Mouse (Mus musculus): ENCODE results near the gene Nhej1. TPM values are rescaled to one million over a fixed set of nuclear protein-coding genes. Genes with fewer than 3 reads are reported as not detected.
A peak's percentile ranks its signal among the peaks of the same experiment; 100 is the strongest.

The Nhej1 gene
- polyA plus RNA-seq, 1 experiment: 6.3 TPM

DNA sequence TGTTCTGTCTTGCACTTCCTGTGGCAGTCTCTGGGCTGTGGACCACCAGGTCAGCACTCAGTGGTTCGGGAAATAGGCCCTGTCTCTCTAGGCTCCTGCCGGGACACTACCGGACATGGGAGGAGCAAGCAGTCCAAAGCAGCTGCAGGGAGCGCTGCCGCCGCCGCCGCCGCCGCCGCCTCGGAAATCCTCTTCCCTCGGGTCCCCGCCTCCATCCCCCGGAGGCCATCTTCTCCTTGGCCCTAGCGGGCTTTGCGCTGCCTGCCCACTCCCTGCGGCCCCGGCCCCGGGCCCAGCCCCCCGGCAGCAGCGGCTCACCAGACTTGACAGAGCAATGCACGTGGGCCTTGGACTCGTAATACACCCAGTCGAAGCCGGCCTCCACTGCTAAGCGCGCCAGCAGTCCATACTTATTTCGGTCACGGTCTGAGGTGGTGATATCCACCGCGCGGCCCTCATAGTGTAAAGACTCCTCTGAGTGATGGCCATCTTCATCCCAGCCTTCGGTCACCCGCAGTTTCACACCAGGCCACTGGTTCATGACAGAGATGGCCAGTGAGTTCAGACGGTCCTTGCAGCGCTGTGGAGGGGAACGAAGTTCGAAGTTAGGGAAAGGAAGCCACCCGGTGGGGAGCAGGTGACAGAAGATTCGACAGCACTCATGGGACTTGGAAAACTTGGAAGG is 176.9 kb downstream of the Nhej1 start:
- no peak; the same call in 1 of the 2 replicates for TF ChIP-seq CTCF (IDR thresholded peaks at IDR 0.05; ENCODE audit: low read depth, low read length)
- no peak for TF ChIP-seq POLR2A (IDR thresholded peaks at IDR 0.05; ENCODE audit: borderline replicate concordance, low read depth, low read length)
- peak overlapping the region; percentile 28 for H3K4me3 ChIP-seq (ENCODE audit: insufficient read depth, low read length)
- no peak overlapping the region for H3K27ac ChIP-seq (ENCODE audit: insufficient read depth, low read depth, low read length)
- no peaks in the 10 kb centered on the region for H3K4me1 ChIP-seq (ENCODE audit: control insufficient read depth, insufficient read depth, low read length)

DNA sequence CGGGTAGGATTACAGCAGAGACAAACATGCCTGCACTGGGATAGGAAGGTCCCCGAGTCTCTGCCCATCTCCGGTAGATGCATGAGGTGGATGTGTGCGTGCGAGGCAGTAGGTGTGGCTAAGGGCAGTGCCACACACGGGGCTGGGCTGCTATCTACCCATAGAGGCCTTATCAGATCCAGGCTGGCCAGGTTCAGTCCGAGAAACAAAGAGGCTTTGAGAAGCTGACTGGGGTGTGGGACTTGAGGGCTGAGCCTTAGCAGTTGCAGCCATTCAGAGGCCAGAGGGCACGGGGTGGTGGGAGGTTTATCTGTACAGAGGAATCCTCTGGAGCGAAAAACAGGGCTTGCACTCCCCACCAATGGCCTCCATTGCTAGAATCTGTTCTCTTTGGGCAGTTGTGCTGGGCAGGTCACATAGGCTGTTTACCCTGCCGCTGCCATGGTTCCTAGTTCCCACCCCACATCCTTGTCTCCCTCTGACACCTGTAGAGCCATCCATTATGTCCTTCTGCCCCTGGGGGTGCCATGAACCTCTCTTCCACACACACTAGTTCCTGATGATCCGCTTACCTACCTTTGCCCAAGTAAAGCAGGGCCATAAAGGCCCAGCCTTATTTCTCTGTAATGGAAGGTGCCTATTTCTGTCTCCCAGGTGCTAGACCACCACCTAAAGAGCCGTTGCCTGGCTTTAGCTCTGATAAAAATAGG is 183.2 kb downstream of the Nhej1 start:
- H3K4me1 ChIP-seq (ENCODE audit: control insufficient read depth, insufficient read depth, low read length): no peaks in the 10 kb centered on the region
- H3K4me3 ChIP-seq (ENCODE audit: insufficient read depth, low read length): no peak overlapping the region
- H3K27ac ChIP-seq (ENCODE audit: insufficient read depth, low read depth, low read length): no peak overlapping the region
- TF ChIP-seq POLR2A (IDR thresholded peaks at IDR 0.05; ENCODE audit: borderline replicate concordance, low read depth, low read length): no peak
- TF ChIP-seq CTCF (IDR thresholded peaks at IDR 0.05; ENCODE audit: low read depth, low read length): no peak

- Histone ChIP-seq H3K4me1 (ENCODE audit: control insufficient read depth, insufficient read depth, low read length) (no peaks in the 10 kb centered on the region), H3K27ac (ENCODE audit: insufficient read depth, low read depth, low read length) (no peak overlapping the region), H3K4me3 (ENCODE audit: insufficient read depth, low read length) (no peak overlapping the region)
- no peak for TF ChIP-seq CTCF (IDR thresholded peaks at IDR 0.05; ENCODE audit: low read depth, low read length)
- no peak for TF ChIP-seq POLR2A (IDR thresholded peaks at IDR 0.05; ENCODE audit: borderline replicate concordance, low read depth, low read length)
Observed at GRCm38 (mm10) chr1:74939762-74940161, 185.2 kb downstream of the Nhej1 start.

GRCm38 (mm10) chr1:74936221-74936830 is 188.7 kb downstream of the Nhej1 start:
- Histone ChIP-seq H3K27ac (ENCODE audit: insufficient read depth, low read depth, low read length) (no peak overlapping the region), H3K4me1 (ENCODE audit: control insufficient read depth, insufficient read depth, low read length) (no peaks in the 10 kb centered on the region), H3K4me3 (ENCODE audit: insufficient read depth, low read length) (no peak overlapping the region)
- TF ChIP-seq CTCF (IDR thresholded peaks at IDR 0.05; ENCODE audit: low read depth, low read length) (no peak), POLR2A (IDR thresholded peaks at IDR 0.05; ENCODE audit: borderline replicate concordance, low read depth, low read length) (no peak)

GRCm38 (mm10) chr1:74935402-74935801 is 189.6 kb downstream of the Nhej1 start, which contains the start of gene Cfap65:
Cfap65 (minus strand) TSS chr1:74935599.
- no peaks in the 10 kb centered on the region for H3K4me1 ChIP-seq (ENCODE audit: control insufficient read depth, insufficient read depth, low read length)
- TF ChIP-seq CTCF (IDR thresholded peaks at IDR 0.05; ENCODE audit: low read depth, low read length) (no peak), POLR2A (IDR thresholded peaks at IDR 0.05; ENCODE audit: borderline replicate concordance, low read depth, low read length) (no peak)

DNA sequence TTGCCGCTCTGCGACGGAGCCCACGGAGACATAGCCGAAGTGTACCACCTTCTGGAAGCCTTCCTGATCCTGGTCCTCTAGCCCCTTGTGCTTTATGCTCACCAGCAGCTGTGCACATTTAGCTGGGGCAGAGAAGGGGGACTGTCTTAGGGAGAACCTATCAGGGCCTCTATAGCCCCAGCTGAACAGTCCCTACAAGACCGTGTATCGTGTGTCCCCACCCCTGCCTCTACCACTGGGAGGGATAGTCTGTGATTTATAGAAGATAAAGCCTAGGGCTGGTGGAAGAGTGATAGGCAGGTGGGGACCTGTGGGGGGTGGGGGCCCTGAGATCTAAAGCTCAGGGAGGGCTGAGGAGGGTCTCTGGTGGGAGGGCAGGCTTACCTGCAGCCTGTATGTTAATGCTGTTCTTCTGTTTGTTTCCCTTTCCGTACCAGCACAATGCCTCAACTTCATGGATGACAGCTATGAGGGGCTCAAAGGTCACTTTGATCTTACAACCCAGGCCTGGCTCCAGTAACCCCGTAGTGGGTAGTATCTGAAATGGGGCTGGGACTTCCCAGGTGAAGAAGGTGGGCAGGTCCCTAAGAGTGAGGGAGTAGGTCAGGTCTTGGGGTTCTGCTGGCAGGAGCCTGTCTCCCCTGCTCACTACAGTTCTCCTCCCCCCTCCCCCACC is 197.2 kb downstream of the Nhej1 start:
- H3K4me3 ChIP-seq (ENCODE audit: insufficient read depth, low read length): no peak overlapping the region
- no peak overlapping the region for H3K27ac ChIP-seq (ENCODE audit: insufficient read depth, low read depth, low read length)
- TF ChIP-seq POLR2A (IDR thresholded peaks at IDR 0.05; ENCODE audit: borderline replicate concordance, low read depth, low read length) (no peak), CTCF (IDR thresholded peaks at IDR 0.05; ENCODE audit: low read depth, low read length) (no peak)
- no peaks in the 10 kb centered on the region for H3K4me1 ChIP-seq (ENCODE audit: control insufficient read depth, insufficient read depth, low read length)

More at GRCm38 (mm10) chr1:74935402-74935801, 189.6 kb downstream of the Nhej1 start, which contains the start of gene Cfap65:
- no peak within 1 kb of the TSS for H3K4me3 ChIP-seq (ENCODE audit: insufficient read depth, low read length)
- H3K27ac ChIP-seq (ENCODE audit: insufficient read depth, low read depth, low read length): no peak within 1 kb of the TSS

DNA sequence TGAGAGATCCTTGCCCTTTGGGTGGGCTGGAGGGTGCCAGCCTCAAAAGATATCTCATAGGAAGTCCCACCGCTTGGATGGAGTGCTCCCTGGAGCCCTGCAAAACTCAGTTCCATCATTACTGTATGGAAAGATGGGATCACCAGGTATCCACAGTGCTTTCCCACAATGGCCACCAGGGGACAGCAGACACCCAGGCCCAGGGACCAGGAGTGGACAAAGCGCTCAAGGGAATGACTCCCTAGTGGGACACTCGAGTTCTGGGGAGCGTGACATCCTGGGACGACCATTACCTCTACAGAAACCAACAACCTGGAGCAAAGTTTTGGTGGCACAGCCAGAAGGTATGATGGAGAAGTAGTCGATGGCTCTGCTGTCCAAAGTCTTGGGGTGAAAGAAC is 198.3 kb downstream of the Nhej1 start:
- no peak overlapping the region for H3K4me3 ChIP-seq (ENCODE audit: insufficient read depth, low read length)
- TF ChIP-seq CTCF (IDR thresholded peaks at IDR 0.05; ENCODE audit: low read depth, low read length) (peak; percentile 76), POLR2A (IDR thresholded peaks at IDR 0.05; ENCODE audit: borderline replicate concordance, low read depth, low read length) (no peak)
- H3K27ac ChIP-seq (ENCODE audit: insufficient read depth, low read depth, low read length): no peak overlapping the region
- H3K4me1 ChIP-seq (ENCODE audit: control insufficient read depth, insufficient read depth, low read length): no peaks in the 10 kb centered on the region

- Histone ChIP-seq H3K27ac (ENCODE audit: insufficient read depth, low read depth, low read length) (no peak overlapping the region), H3K4me1 (ENCODE audit: control insufficient read depth, insufficient read depth, low read length) (no peaks in the 10 kb centered on the region), H3K4me3 (ENCODE audit: insufficient read depth, low read length) (no peak overlapping the region)
- TF ChIP-seq POLR2A (IDR thresholded peaks at IDR 0.05; ENCODE audit: borderline replicate concordance, low read depth, low read length): no peak
- TF ChIP-seq CTCF (IDR thresholded peaks at IDR 0.05; ENCODE audit: low read depth, low read length): no peak
Observed at GRCm38 (mm10) chr1:74924464-74924863, 200.5 kb downstream of the Nhej1 start.

Other genes with a start within 250 kb of the Nhej1 start
- not detected in 2 replicates for gene Fev, start 239.8 kb downstream of the Nhej1 start, polyA plus RNA-seq (2012; ENCODE audit: insufficient read depth, insufficient read length, missing spikeins)
- gene Cryba2, start 232.1 kb downstream of the Nhej1 start, polyA plus RNA-seq (2012; ENCODE audit: insufficient read depth, insufficient read length, missing spikeins): not detected in 2 replicates
- not detected in 2 replicates for gene Cfap65, start 189.6 kb downstream of the Nhej1 start, polyA plus RNA-seq (2012; ENCODE audit: insufficient read depth, insufficient read length, missing spikeins)
- gene Ihh, start 173.5 kb downstream of the Nhej1 start, polyA plus RNA-seq (2012; ENCODE audit: insufficient read depth, insufficient read length, missing spikeins): 0.32 and 0.38 TPM in 2 replicates
- gene Slc23a3, start 8.7 kb upstream of the Nhej1 start, polyA plus RNA-seq (2012; ENCODE audit: insufficient read depth, insufficient read length, missing spikeins): not detected in 2 replicates
- 92.2 and 101 TPM in 2 replicates for gene Cnppd1, start 17.5 kb upstream of the Nhej1 start, polyA plus RNA-seq (2012; ENCODE audit: insufficient read depth, insufficient read length, missing spikeins)
- 107 and 113 TPM in 2 replicates for gene Retreg2, start 17.6 kb upstream of the Nhej1 start, polyA plus RNA-seq (2012; ENCODE audit: insufficient read depth, insufficient read length, missing spikeins)
- 28.3 and 34.6 TPM in 2 replicates for gene Zfand2b, start 43.4 kb upstream of the Nhej1 start, polyA plus RNA-seq (2012; ENCODE audit: insufficient read depth, insufficient read length, missing spikeins)
- 16.6 and 18.6 TPM in 2 replicates for gene Abcb6, start 55.2 kb upstream of the Nhej1 start, polyA plus RNA-seq (2012; ENCODE audit: insufficient read depth, insufficient read length, missing spikeins)
- 19.6 and 29.7 TPM in 2 replicates for gene Ankzf1, start 67.0 kb upstream of the Nhej1 start, polyA plus RNA-seq (2012; ENCODE audit: insufficient read depth, insufficient read length, missing spikeins)
- 30.2 and 33.5 TPM in 2 replicates for gene Atg9a, start 67.0 kb upstream of the Nhej1 start, polyA plus RNA-seq (2012; ENCODE audit: insufficient read depth, insufficient read length, missing spikeins)
- 27.1 and 28.0 TPM in 2 replicates for gene Glb1l, start 85.6 kb upstream of the Nhej1 start, polyA plus RNA-seq (2012; ENCODE audit: insufficient read depth, insufficient read length, missing spikeins)
- 41.9 and 46.0 TPM in 2 replicates for gene Stk16, start 85.6 kb upstream of the Nhej1 start, polyA plus RNA-seq (2012; ENCODE audit: insufficient read depth, insufficient read length, missing spikeins)
- gene Tuba4a, start 94.7 kb upstream of the Nhej1 start, polyA plus RNA-seq (2012; ENCODE audit: insufficient read depth, insufficient read length, missing spikeins): 38.7 and 47.0 TPM in 2 replicates
- gene A630095N17Rik, start 106.9 kb upstream of the Nhej1 start, polyA plus RNA-seq (2012; ENCODE audit: insufficient read depth, insufficient read length, missing spikeins): not detected in 2 replicates
- 6.7 and 10.7 TPM in 2 replicates for gene Dnajb2, start 111.2 kb upstream of the Nhej1 start, polyA plus RNA-seq (2012; ENCODE audit: insufficient read depth, insufficient read length, missing spikeins)
- gene Ptprn, start 139.3 kb upstream of the Nhej1 start, polyA plus RNA-seq (2012; ENCODE audit: insufficient read depth, insufficient read length, missing spikeins): 0.60 and 0.94 TPM in 2 replicates
- gene Resp18, start 153.2 kb upstream of the Nhej1 start, polyA plus RNA-seq (2012; ENCODE audit: insufficient read depth, insufficient read length, missing spikeins): not detected in 2 replicates
- gene Dnpep, start 192.8 kb upstream of the Nhej1 start, polyA plus RNA-seq (2012; ENCODE audit: insufficient read depth, insufficient read length, missing spikeins): 39.3 and 43.3 TPM in 2 replicates
- gene Des, start 235.1 kb upstream of the Nhej1 start, polyA plus RNA-seq (2012; ENCODE audit: insufficient read depth, insufficient read length, missing spikeins): 0.70 TPM in 1 of 2 replicates, not detected in the other

Measured in bone marrow macrophage, adult 2 months (primary cell).